Mouse (Mus musculus) brain, embryonic 14.5 days (tissue): ENCODE results near the gene Atp2b2. TPM values are rescaled to one million over a fixed set of nuclear protein-coding genes. Genes with fewer than 3 reads are reported as not detected.

Experiments used
- DNase-seq: peaks from one replicate; pipeline ENCODE4 v3.0.0-alpha.2; 2011; ENCODE audit warnings: low read depth
- CTCF ChIP-seq: fragments of 200-500 bp; IDR thresholded peaks from 2 replicates; pipeline ENCODE4 v1.5.1; 2012; ENCODE audit warnings: inconsistent platforms, mild to moderate bottlenecking, moderate library complexity, borderline replicate concordance; ENCODE audit not compliant: insufficient read depth, insufficient read length; ENCODE audit errors: extremely low read depth
- POLR2A ChIP-seq: fragments of 200-500 bp; IDR thresholded peaks from 2 replicates; pipeline ENCODE4 v1.6.1; 2012; ENCODE audit warnings: mild to moderate bottlenecking, inconsistent platforms, borderline replicate concordance; ENCODE audit not compliant: poor library complexity, insufficient read depth, insufficient read length, severe bottlenecking; ENCODE audit errors: extremely low read depth
- polyA plus RNA-seq: library from polyadenylated mRNA; depleted of rRNA; stranded (reverse); fragments of >200 nt; gene quantifications from 2 replicates; pipeline ENCODE4 v1.2.3, GENCODE M21; 2012

The Atp2b2 gene
- polyA plus RNA-seq, 1 experiment: 24.3 TPM

DNA sequence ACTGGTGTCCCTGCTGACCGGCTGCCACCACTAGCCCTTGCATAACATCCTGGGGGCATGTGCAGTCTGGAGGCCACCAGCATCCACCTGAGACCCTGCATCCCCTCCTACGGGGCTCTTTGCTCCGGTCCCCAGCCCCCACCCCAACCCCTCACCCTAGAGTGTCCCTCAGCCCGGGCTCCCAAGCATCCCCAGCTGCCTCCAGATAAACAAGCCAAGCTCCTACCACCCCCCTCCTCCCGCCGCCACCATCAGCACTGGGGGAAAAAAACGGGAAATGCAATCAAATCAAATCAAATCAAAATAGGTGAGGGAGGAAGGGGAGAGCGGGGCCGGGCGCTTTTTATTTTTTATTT is 151.6 kb downstream of the Atp2b2 start:
- TF ChIP-seq POLR2A (no peak), CTCF (no peak)
- DNase-seq: no peak

GRCm38 (mm10) chr6:113890023-113890857 is 152.2 kb downstream of the Atp2b2 start:
- DNase-seq: peak; percentile 49
- TF ChIP-seq POLR2A: no peak
- no peak for TF ChIP-seq CTCF

GRCm38 (mm10) chr6:113889180-113889579 is 153.2 kb downstream of the Atp2b2 start:
- TF ChIP-seq CTCF (no peak), POLR2A (no peak)
- DNase-seq: no peak

GRCm38 (mm10) chr6:113886886-113887285 is 155.5 kb downstream of the Atp2b2 start:
- DNase-seq: no peak

DNA sequence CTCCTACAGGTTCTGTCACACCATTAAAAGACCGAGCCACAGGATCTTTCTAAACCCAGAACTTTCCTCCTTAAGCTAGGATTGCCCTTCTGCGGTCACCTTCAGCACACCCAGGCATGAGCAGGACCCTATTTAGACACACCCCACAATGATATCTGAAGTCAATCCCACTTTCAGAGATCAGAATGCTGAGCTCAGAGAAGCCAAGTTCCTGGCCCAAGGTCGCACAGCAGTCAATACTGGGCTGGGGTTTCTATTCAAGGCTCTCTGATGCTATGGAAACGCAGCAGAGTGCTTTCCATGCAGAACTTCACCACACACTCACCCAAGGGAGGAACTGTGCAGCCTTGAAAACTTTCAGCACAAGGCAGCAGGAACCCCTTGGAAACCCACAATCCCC is 157.6 kb downstream of the Atp2b2 start:
- no peak for DNase-seq
- TF ChIP-seq POLR2A (no peak), CTCF (no peak)

More at GRCm38 (mm10) chr6:113886886-113887285, 155.5 kb downstream of the Atp2b2 start:
- no peak for TF ChIP-seq CTCF
- TF ChIP-seq POLR2A: no peak

GRCm38 (mm10) chr6:113883225-113883624 is 159.2 kb downstream of the Atp2b2 start:
- TF ChIP-seq POLR2A (no peak), CTCF (no peak)
- DNase-seq: no peak

DNA sequence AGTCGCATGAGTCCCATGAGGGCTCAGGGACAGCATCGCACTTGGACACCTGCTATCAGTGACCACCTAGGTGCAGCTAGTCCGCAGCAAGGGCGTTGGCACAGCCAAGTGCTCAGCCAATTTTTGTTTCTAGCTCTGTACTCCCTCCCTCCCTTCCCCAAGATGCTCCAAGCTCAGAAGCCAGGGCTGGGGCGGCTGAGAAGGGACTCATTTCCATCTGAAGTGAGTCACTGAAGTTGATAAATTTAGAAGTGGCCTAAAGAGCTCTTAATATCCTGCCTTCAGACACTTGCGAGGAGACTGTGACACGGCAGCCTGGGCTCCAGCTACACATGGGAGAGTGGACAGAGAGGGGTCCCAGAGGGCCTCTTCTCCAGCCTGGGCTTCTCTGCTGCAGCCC is 160.0 kb downstream of the Atp2b2 start:
- DNase-seq: no peak
- no peak for TF ChIP-seq POLR2A
- no peak for TF ChIP-seq CTCF

GRCm38 (mm10) chr6:113881561-113882243 is 160.7 kb downstream of the Atp2b2 start:
- TF ChIP-seq POLR2A: no peak
- no peak for TF ChIP-seq CTCF
- peak; percentile 18 for DNase-seq

- no peak for DNase-seq
- TF ChIP-seq POLR2A: no peak
- no peak for TF ChIP-seq CTCF
Measured at GRCm38 (mm10) chr6:113879366-113879765, 163.0 kb downstream of the Atp2b2 start.

GRCm38 (mm10) chr6:113878510-113879128 is 163.8 kb downstream of the Atp2b2 start:
- TF ChIP-seq POLR2A (no peak), CTCF (no peak)
- DNase-seq: no peak

DNA sequence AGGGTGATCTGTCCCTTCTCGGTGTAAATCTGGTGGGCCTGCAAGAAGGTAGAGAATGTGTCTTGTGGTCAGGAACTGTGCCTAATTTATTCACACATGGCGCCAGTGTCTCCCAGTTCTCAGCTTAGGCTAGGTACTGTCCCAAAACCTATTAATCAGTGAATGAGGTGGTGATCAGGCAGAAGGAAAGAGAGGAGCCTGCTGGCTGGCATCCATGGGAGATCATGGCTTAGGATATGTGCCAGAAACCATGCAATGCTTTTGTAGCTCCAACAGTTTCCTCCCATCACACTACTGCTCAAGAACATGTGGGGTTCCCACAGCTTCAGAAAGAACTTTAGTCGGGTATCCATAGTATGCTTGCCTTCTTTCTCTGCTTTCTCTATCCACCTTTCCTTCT is 165.8 kb downstream of the Atp2b2 start:
- TF ChIP-seq CTCF (no peak), POLR2A (no peak)
- DNase-seq: no peak

- no peak for DNase-seq
- TF ChIP-seq POLR2A (no peak), CTCF (no peak)
Measured at GRCm38 (mm10) chr6:113875201-113875600, 167.2 kb downstream of the Atp2b2 start.

DNA sequence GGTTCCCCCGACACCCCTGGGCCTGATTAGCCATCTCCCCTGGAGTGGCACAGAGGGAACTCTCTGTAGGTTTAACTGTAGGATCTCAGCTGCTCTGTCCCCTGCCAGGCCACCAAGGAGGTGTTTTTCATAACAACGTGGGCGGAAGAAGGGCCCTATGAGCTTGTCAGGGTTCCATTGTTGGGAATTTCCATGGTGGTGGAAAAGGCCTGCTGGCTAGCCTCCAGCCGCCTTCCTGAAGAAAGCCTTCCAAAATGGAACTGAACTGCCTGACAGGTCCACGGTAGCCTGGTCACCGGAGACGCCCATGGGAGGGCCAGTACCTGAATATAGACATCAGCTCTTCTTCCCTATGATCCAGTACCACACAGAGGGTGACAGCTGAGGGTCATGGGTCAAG is 169.8 kb downstream of the Atp2b2 start:
- TF ChIP-seq CTCF (no peak), POLR2A (no peak)
- peak; percentile 28 for DNase-seq

GRCm38 (mm10) chr6:113870775-113871174 is 171.6 kb downstream of the Atp2b2 start:
- TF ChIP-seq CTCF: no peak
- no peak for TF ChIP-seq POLR2A

GRCm38 (mm10) chr6:113868552-113868951 is 173.9 kb downstream of the Atp2b2 start:
- TF ChIP-seq CTCF (no peak), POLR2A (no peak)
- no peak for DNase-seq

More at GRCm38 (mm10) chr6:113870775-113871174, 171.6 kb downstream of the Atp2b2 start:
- no peak for DNase-seq
